Mouse (Mus musculus) embryonic fibroblast, embryonic 13.5 days (primary cell): ENCODE results near the gene Wfikkn1.

Source experiments
- CTCF ChIP-seq: IDR thresholded peaks from 2 replicates; pipeline ENCODE4 v1.5.1; 2011; ENCODE audit warnings: mild to moderate bottlenecking, control low read depth, low read length, moderate library complexity, borderline replicate concordance; ENCODE audit not compliant: insufficient read depth
- POLR2A ChIP-seq: IDR thresholded peaks from 2 replicates; pipeline ENCODE4 v1.6.1; 2011; ENCODE audit warnings: low read depth, mild to moderate bottlenecking, control low read depth, low read length, moderate library complexity

- TF ChIP-seq POLR2A, result no peak; the same call in 1 of the 2 replicates
- no peak for TF ChIP-seq CTCF
These were observed 50.4 kb downstream of the Wfikkn1 start for GRCm38 (mm10) chr17:25830200-25830753.
